Mouse (Mus musculus) ES-CJ7 (cell line): ENCODE measurements around the gene Celf2.

Experiments used
- DNase-seq: peaks from one replicate; pipeline ENCODE4 v3.0.0; 2011; ENCODE audit warnings: low read depth, low spot score

The Celf2 gene

DNA sequence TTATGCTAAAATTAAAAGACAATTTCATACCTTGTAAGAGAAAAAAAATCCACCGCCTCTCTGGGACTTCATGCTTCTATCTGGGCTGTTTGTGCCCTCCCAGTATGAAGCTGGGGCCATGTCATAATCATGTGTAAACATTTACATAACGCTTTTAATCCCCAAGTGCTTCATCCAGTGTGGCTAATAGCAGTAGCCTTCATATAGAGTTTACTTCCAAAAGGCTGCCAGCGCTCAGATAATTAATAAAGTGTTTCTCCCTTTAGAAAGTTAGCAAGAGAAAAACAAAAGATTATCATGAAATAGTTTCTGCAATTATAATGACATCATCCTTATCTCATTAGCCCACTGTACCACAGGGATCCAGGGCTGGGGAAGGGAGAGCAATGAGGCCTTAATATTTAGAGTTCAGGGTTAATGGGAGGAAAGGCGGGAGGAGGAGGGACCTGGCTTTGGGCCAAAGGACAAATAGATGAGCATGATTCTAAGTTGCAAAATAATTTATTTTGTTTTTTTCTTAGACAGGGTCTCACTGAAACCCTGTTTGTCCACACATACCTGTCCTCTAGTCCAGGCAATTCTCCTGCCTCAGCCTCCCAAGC, 425.8 kb downstream of the Celf2 start:
- no peak for DNase-seq

- DNase-seq = no peak
Observed at GRCm38 (mm10) chr2:7082376-7083025, 426.9 kb downstream of the Celf2 start.

DNA sequence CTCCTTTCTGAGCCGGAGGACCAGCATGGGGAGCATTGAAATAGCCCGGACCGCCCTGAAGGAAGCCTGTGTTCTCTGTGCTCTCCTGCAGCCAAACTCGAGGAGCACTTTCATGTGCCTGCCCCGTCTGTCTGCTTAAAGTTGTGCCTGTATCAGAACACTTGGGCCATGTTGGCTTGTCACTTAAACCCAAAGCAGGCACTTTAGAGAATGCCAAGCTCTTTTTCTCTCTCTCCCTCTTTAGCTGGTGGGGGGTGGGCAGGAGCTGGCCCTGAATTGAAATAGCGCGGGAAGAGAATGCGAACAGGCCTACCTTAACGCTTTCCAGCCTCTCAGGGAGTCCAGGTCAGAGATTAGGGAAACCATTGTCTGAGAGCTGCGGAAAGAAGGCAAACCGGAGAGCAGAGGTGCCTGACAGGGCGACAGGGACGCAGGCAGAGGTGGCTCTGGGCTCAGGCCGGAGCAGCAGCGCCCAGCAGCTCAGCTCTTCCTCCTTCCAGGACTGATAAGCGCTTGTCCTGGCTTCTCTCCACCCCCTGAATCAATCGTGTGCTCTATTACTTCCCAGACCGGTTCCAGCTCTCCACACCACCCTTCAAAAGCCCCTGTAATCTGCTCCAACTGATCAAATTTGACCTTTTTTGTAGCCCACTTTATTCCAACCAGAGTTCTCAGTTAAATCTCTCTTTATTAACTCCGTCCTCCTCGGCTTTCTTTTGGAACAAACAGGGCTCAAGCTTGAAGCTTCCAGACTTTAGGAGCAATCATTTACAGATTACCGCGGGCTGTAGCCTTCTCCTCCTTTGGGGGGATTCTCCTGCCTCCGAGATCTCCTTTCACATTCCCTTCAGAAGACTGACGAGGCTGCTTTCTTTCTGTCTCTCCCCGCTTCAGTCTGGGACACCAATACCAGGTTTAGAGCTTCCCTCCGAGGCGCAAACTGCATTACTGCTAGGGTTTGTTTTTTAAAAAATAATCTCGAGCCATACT, 428.3 kb downstream of the Celf2 start:
- DNase-seq = no peak

DNA sequence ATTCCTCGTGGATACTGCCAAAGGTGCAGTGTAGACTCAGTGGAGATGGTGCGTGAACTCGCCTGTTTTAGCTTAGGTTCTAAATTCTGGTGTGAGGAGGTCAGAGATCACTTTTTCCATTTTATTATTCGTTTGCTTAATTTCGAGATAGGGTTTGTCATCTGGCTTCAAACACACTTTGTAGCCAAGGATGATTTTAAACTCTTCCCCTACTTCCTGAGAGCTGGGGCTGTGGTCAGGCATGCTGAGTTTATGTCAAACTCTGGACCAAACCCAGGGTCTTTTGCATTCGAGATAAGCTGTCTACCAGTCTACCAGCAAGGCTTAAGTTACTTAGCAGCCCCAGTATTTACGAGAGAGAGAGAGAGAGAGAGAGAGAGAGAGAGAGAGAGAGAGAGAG, 429.3 kb downstream of the Celf2 start:
- no peak for DNase-seq

DNA sequence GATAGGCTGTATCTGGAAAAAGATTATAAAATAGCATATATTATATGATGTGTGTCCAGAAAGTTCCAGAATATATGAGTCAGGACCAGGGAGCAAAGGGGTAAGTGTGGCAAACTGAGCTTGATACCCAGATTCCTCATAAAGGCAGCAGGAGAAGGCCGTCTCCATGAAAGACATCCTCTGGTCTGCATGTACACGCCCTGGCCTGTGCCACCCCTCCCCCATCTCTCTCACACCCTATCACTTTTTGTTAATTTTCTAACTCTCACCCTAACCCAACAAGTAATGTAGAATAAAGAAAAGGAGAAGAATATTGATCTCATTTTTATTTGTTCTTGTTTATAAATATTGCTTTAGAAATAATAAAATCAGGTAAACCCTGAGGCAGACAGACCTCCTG, 430.0 kb downstream of the Celf2 start:
- no peak for DNase-seq

DNA sequence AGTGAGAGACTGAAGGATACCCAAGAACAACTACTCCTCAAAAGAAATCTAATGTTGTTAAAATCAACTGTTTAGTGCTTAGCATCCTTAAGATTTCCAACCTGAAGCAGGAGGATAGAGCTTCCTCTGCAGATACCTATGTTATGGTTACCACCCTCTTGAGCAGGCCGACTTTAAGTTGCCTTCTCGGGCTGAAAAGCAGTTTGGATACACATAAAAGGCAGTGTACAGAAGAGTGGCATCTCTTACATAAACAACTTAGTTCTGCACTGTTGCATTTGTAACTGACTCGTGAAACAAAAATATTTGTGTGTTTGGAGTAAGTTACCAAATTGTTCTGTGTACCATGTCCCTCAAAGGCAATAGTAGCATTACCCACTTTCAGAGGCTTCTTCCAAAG, 435.6 kb downstream of the Celf2 start:
- DNase-seq = no peak

DNA sequence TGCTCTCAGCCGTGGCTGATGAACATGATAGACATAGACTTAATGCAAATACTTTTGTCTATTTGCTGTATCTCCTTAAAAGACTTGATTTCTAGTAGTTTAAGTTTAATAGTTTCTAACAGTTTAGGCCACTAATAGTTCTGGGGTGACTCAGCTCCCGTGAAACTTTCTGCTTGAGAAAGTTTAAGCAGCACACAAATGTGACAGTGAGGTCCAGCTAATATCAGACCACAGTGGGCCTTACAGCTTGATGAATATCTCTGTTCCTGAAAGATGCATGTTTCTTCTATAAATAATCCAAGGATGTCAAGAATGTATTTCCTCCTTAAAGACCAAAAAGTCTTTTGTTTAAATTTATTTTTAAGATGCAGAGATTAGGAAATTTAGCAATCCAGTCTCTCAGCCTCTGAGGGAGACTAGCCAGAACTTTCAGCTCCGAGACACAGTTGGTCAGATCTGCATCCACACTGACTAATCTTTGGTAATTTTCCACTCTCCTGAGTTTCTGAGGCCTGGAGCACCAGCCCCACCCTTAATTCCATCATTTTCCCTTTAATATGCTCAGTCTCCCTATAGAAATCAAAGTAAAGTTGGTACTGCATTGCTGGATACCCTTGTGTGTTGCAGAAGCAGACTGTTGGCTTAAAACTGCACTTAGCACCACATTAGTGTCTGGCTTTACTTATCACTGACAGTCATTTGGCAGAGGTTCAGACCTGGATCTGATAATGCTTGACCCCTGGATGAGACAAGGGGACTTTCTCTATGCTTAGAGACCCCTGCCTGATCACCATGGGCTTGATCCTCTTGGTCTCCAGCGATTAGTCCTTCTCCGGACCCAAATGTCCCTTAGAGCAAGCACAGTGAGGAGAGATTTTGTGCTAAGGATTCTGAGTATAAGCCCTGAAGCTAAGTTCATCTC, 436.8 kb downstream of the Celf2 start:
- no peak for DNase-seq

GRCm38 (mm10) chr2:7069458-7069857, 439.9 kb downstream of the Celf2 start:
- DNase-seq = no peak

- no peak for DNase-seq
Observed at GRCm38 (mm10) chr2:7068281-7068680, 441.1 kb downstream of the Celf2 start.

DNA sequence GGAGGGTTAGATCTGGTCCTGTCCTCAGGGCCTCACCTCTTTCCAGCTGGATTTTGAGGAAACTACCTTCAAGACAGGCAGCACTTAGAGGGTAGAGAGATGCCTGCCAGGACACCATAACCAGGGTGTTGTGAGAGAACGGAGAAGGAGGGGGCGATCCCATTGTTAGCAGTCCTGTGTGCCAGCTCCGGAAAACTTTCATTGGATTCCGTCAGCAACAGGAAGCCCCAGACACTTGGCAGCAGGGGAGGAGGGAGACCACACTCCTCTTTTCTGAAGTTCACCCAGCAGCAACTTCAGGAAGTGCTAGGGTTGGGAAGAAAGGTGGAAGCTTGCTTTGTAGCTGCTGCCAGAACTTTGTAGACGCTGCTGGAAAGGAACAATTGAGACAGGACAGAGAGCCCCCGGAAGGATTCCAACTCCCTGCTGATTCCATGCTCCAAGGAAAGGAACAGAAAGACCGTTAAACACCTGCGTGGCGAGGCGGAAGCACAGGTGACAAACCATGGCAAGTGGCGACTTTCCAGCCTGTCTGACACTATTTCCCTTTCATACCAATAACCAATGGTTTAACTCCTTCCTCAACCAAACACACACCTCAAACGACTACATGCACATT, 445.7 kb downstream of the Celf2 start:
- DNase-seq = no peak

GRCm38 (mm10) chr2:7060490-7061105, 448.8 kb downstream of the Celf2 start:
- DNase-seq = no peak

- DNase-seq = no peak
Observed at GRCm38 (mm10) chr2:7056401-7056800, 453.0 kb downstream of the Celf2 start.

DNA sequence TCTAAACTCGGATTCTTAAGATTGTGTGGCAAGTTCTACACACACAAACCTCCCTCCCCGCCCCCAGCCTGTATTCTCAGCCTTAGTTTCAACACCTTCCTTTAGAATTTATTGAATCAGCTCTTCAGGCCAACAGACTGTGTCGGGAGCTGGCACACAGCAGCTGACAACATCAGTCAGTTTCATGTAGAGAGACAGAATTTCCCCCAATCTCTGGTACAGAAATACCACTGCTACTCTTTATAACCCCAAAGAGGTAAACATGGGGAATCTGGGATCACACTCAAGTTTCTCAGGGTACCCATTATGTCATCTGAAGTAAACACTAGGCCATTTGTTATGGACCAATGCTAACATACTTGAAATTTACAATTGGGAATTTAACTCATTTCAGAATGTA, 453.4 kb downstream of the Celf2 start:
- no peak for DNase-seq

GRCm38 (mm10) chr2:7051090-7051489, 458.3 kb downstream of the Celf2 start:
- no peak for DNase-seq

GRCm38 (mm10) chr2:7046155-7046554, 463.2 kb downstream of the Celf2 start:
- no peak for DNase-seq

- no peak for DNase-seq
Observed at GRCm38 (mm10) chr2:7045531-7045930, 463.8 kb downstream of the Celf2 start.

DNA sequence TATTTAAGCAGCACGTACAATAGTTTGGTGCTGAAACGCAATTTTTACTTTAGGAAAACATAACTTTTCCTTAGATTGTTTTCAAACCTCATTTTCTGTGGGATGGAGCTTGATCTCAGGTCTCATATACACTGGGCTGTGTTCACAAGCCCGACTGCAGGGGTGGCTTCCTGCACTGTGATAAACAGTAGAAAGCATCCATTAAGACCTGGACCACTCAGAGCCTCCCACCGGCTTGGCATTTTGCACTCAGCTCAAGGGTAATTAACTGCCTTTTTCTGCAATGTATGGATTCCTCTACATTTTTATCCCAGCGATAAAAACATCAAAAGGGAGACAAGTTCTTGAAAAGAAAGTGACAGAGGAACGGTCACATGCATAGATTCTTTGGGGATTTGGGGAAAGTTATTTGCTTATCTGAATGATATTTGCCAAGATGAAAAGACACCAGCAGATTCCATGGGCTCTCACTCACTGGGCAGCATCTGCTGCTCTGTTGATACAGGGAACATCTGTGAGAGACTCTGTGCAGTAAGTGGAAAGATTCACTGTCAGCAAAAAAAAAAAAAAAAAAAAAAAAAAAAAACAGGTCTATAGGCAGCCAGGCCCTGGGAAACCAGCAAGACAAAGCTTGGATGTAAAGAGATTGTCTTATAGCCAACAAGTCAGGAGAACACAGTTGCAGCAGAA, 465.4 kb downstream of the Celf2 start:
- no peak for DNase-seq

DNA sequence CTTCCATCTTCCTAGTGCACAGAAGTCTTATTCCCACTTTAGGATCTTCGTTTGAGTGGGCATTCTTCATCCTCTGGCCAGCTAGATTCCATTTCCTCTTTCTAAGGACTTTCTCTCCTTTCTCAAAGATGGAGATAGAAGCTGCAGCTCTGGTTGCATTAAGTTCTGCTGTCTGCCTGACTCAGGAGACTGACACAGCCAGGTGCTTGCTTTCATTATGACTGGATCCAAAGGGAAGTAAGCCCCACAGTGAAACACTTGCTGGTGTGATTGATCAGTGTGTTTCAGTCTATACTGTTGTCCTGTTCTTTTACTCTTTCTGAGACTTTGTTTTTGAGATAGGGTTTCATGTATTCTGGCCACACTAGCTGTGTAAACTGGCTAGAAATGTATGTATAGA, 468.4 kb downstream of the Celf2 start:
- no peak for DNase-seq

DNA sequence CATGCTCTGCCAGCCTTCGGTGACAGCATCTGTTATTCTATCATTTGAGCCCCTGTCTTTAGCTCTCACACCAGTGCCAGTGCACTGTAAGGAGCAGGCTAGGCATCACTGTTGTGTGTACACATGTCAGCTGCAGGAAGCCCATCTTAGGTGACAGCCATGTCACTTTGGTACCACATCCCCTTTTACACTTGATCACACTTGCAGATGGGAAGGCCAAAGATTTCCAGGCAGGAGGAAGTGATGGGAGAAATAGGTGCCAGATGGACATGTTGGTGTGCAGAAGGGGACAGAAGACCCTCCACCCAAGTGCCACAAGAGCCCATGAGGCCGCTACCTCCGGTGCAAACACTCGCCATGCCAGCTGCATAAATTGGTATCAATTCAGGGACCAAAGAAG, 470.4 kb downstream of the Celf2 start:
- no peak for DNase-seq

GRCm38 (mm10) chr2:7031389-7031788, 478.0 kb downstream of the Celf2 start:
- DNase-seq = no peak
